Mouse (Mus musculus) forebrain, embryonic 15.5 days (tissue): Measurements from ENCODE around the gene Spag17. TPM values are rescaled to one million over a fixed set of nuclear protein-coding genes. Genes with fewer than 3 reads are reported as not detected.
"Not testable (repeated sequence)": the region's sequence is repeated elsewhere in the genome, so short reads cannot be mapped to it uniquely, and the experiment has no call there.

ENCODE experiments used
- ATAC-seq: fragments of 200-750 bp; cut with Nextera tagmentation; replicated peaks from 2 replicates; pipeline ENCODE4 v1.8.0; 2017; ENCODE audit warnings: mild to moderate bottlenecking, moderate TSS enrichment, moderate library complexity
- H3K27ac ChIP-seq: fragments of 300-500 bp; sonication (generic); replicated peaks from 2 replicates; pipeline ENCODE4 v1.5.1; 2015; ENCODE audit warnings: mild to moderate bottlenecking, inconsistent platforms
- H3K27me3 ChIP-seq: fragments of 300-500 bp; sonication (generic); 2 replicates; pipeline ENCODE4 v1.6.1; 2015; ENCODE audit warnings: inconsistent platforms
- H3K36me3 ChIP-seq: fragments of 300-500 bp; sonication (generic); 2 replicates; pipeline ENCODE4 v1.6.1; 2015; ENCODE audit warnings: mild to moderate bottlenecking, inconsistent platforms
- H3K4me1 ChIP-seq: fragments of 300-500 bp; sonication (generic); 2 replicates; pipeline ENCODE4 v1.6.1; 2015; ENCODE audit warnings: inconsistent platforms
- H3K4me2 ChIP-seq: fragments of 300-500 bp; sonication (generic); replicated peaks from 2 replicates; pipeline ENCODE4 v1.6.1; 2015; ENCODE audit warnings: mild to moderate bottlenecking, inconsistent platforms
- H3K4me3 ChIP-seq: fragments of 300-500 bp; sonication (generic); 2 replicates; pipeline ENCODE4 v1.5.1; 2015; ENCODE audit warnings: mild to moderate bottlenecking, inconsistent platforms
- H3K9ac ChIP-seq: fragments of 300-500 bp; sonication (generic); replicated peaks from 2 replicates; pipeline ENCODE4 v1.6.1; 2015; ENCODE audit warnings: mild to moderate bottlenecking, inconsistent platforms
- H3K9me3 ChIP-seq: fragments of 300-500 bp; sonication (generic); 2 replicates; pipeline ENCODE4 v1.6.1; 2016; ENCODE audit warnings: inconsistent platforms
- WGBS: fragments of 180-500 bp; shearing (Covaris S2); methylation state at CpG from one replicate; pipeline ENCODE4 v1.1.7; 2015; ENCODE audit warnings: mixed read lengths; 5-methylcytosine and 5-hydroxymethylcytosine counted together
- polyA plus RNA-seq: library from polyadenylated mRNA; unstranded; fragments of >200 nt; fragmentation: Nextera tagmentation; extraction: Ambion mirVana; gene quantifications from 2 replicates; pipeline ENCODE4 v1.2.1, GENCODE M21; 2015

Gene Spag17
- 0.47 and 0.57 TPM in 2 replicates for polyA plus RNA-seq

- Histone ChIP-seq H3K4me2 (no peak within 1 kb of the TSS), H3K4me1 (peaks cover 4% of the 10 kb centered on the region; the same call in 1 of the 2 replicates), H3K9me3 (no peaks in the 10 kb centered on the region), H3K27ac (no peak within 1 kb of the TSS), H3K9ac (no peak within 1 kb of the TSS), H3K27me3 (no peaks in the 10 kb centered on the region), H3K4me3 (no peak within 1 kb of the TSS), H3K36me3 (no peaks in the 10 kb centered on the region)
- ATAC-seq = no peak
- 38% methylated on average over 16 of the region's 16 CpGs for WGBS
Observed at GRCm38 (mm10) chr3:99885187-99885811, at the start of gene Spag17. Gene Spag17 (plus strand): TSS chr3:99885406.

GRCm38 (mm10) chr3:99842333-99842732 is 42.9 kb upstream of the Spag17 start:
- WGBS = 82% methylated on average over 2 of the region's 2 CpGs
- ATAC-seq = no peak
- H3K9me3 ChIP-seq = no peaks in the 10 kb centered on the region
- H3K27me3 ChIP-seq = no peaks in the 10 kb centered on the region
- H3K4me2 ChIP-seq = no peak overlapping the region
- H3K9ac ChIP-seq = no peak overlapping the region
- no peak overlapping the region for H3K27ac ChIP-seq
- no peaks in the 10 kb centered on the region for H3K36me3 ChIP-seq
- no peak overlapping the region for H3K4me3 ChIP-seq
- H3K4me1 ChIP-seq = no peaks in the 10 kb centered on the region

GRCm38 (mm10) chr3:99842808-99843207 is 42.4 kb upstream of the Spag17 start:
- H3K9ac ChIP-seq = no peak overlapping the region
- H3K9me3 ChIP-seq = no peaks in the 10 kb centered on the region
- ATAC-seq = no peak
- no peak overlapping the region for H3K4me2 ChIP-seq
- H3K27me3 ChIP-seq = no peaks in the 10 kb centered on the region
- no peaks in the 10 kb centered on the region for H3K4me1 ChIP-seq
- WGBS = 86% methylated on average over 3 of the region's 3 CpGs
- H3K27ac ChIP-seq = no peak overlapping the region
- H3K36me3 ChIP-seq = no peaks in the 10 kb centered on the region
- no peak overlapping the region for H3K4me3 ChIP-seq

GRCm38 (mm10) chr3:99843233-99843632 is 42.0 kb upstream of the Spag17 start:
- Histone ChIP-seq H3K4me2 (no peak overlapping the region), H3K9me3 (no peaks in the 10 kb centered on the region), H3K4me1 (no peaks in the 10 kb centered on the region), H3K27me3 (no peaks in the 10 kb centered on the region), H3K9ac (no peak overlapping the region), H3K36me3 (no peaks in the 10 kb centered on the region), H3K27ac (no peak overlapping the region), H3K4me3 (no peak overlapping the region)
- no peak for ATAC-seq
- WGBS = 92% methylated on average over 6 of the region's 6 CpGs

- Histone ChIP-seq H3K4me3 (no peak overlapping the region), H3K4me2 (no peak overlapping the region), H3K27me3 (no peaks in the 10 kb centered on the region), H3K4me1 (no peaks in the 10 kb centered on the region), H3K27ac (no peak overlapping the region), H3K9ac (no peak overlapping the region), H3K9me3 (no peaks in the 10 kb centered on the region), H3K36me3 (no peaks in the 10 kb centered on the region)
- WGBS = 86% methylated on average over 7 of the region's 7 CpGs
- no peak for ATAC-seq
Observed at GRCm38 (mm10) chr3:99850926-99851325, 34.3 kb upstream of the Spag17 start.

- ATAC-seq = no peak
Observed at GRCm38 (mm10) chr3:99854595-99854994, 30.6 kb upstream of the Spag17 start.

GRCm38 (mm10) chr3:99858922-99859321 is 26.3 kb upstream of the Spag17 start:
- H3K36me3 ChIP-seq = no peaks in the 10 kb centered on the region
- ATAC-seq = no peak
- WGBS = 88% methylated on average over 3 of the region's 3 CpGs
- H3K4me1 ChIP-seq = no peaks in the 10 kb centered on the region
- no peaks in the 10 kb centered on the region for H3K27me3 ChIP-seq
- H3K27ac ChIP-seq = no peak overlapping the region
- H3K9me3 ChIP-seq = no peaks in the 10 kb centered on the region
- no peak overlapping the region for H3K4me2 ChIP-seq
- H3K4me3 ChIP-seq = no peak overlapping the region
- no peak overlapping the region for H3K9ac ChIP-seq

More at GRCm38 (mm10) chr3:99854595-99854994, 30.6 kb upstream of the Spag17 start:
- Histone ChIP-seq H3K27ac (no peak overlapping the region), H3K4me2 (no peak overlapping the region), H3K4me1 (no peaks in the 10 kb centered on the region), H3K9ac (no peak overlapping the region), H3K27me3 (no peaks in the 10 kb centered on the region), H3K36me3 (no peaks in the 10 kb centered on the region), H3K4me3 (no peak overlapping the region), H3K9me3 (no peaks in the 10 kb centered on the region)
- WGBS = 65% methylated on average over 3 of the region's 3 CpGs

- WGBS = 82% methylated on average over 1 of the region's 1 CpGs
- H3K9ac ChIP-seq = no peak overlapping the region
- H3K27me3 ChIP-seq = no peaks in the 10 kb centered on the region
- no peak overlapping the region for H3K4me2 ChIP-seq
- H3K27ac ChIP-seq = no peak overlapping the region
- no peak for ATAC-seq
- H3K4me3 ChIP-seq = no peak overlapping the region
- no peaks in the 10 kb centered on the region for H3K4me1 ChIP-seq
- H3K9me3 ChIP-seq = no peaks in the 10 kb centered on the region
- H3K36me3 ChIP-seq = no peaks in the 10 kb centered on the region
Observed at GRCm38 (mm10) chr3:99864706-99865105, 20.5 kb upstream of the Spag17 start.

GRCm38 (mm10) chr3:99875137-99875536 is 10.1 kb upstream of the Spag17 start:
- Histone ChIP-seq H3K27me3 (no peaks in the 10 kb centered on the region), H3K9me3 (no peaks in the 10 kb centered on the region), H3K4me1 (no peaks in the 10 kb centered on the region), H3K36me3 (no peaks in the 10 kb centered on the region), H3K4me3 (no peak overlapping the region), H3K4me2 (no peak overlapping the region), H3K9ac (no peak overlapping the region), H3K27ac (no peak overlapping the region)
- ATAC-seq = no peak

- Histone ChIP-seq H3K27ac (no peak overlapping the region), H3K27me3 (no peaks in the 10 kb centered on the region), H3K9me3 (no peaks in the 10 kb centered on the region), H3K4me1 (peaks cover 4% of the 10 kb centered on the region; the same call in 1 of the 2 replicates), H3K9ac (no peak overlapping the region), H3K4me2 (no peak overlapping the region), H3K4me3 (no peak overlapping the region), H3K36me3 (no peaks in the 10 kb centered on the region)
- WGBS = 66% methylated on average over 3 of the region's 3 CpGs
- no peak for ATAC-seq
Observed at GRCm38 (mm10) chr3:99881498-99881897, 3.7 kb upstream of the Spag17 start.

GRCm38 (mm10) chr3:99883988-99884564 is 1.1 kb upstream of the Spag17 start:
- Histone ChIP-seq H3K9me3 (no peaks in the 10 kb centered on the region), H3K27ac (no peak overlapping the region), H3K9ac (no peak overlapping the region), H3K36me3 (no peaks in the 10 kb centered on the region), H3K4me2 (no peak overlapping the region), H3K27me3 (no peaks in the 10 kb centered on the region), H3K4me3 (no peak overlapping the region), H3K4me1 (peaks cover 4% of the 10 kb centered on the region; the same call in 1 of the 2 replicates)
- no peak for ATAC-seq
- WGBS = 91% methylated on average over 6 of the region's 6 CpGs

- not testable (repeated sequence) for H3K36me3 ChIP-seq, H3K4me2 ChIP-seq, H3K27ac ChIP-seq, ATAC-seq, H3K9me3 ChIP-seq, H3K27me3 ChIP-seq, H3K4me1 ChIP-seq, H3K9ac ChIP-seq, H3K4me3 ChIP-seq
- 87% methylated on average over 4 of the region's 4 CpGs for WGBS
Observed at GRCm38 (mm10) chr3:99894741-99895140, 9.5 kb downstream of the Spag17 start.
